8 mouse cellular contexts compared by ENCODE assay signal in genomic region chr1:33966328-33966727, GRCm38 (mm10). TPM values are rescaled to one million over a fixed set of nuclear protein-coding genes. Genes with fewer than 3 reads are reported as not detected.
DNase-seq lines count a peak whose midpoint lies in the region; ATAC-seq and TF ChIP-seq lines count a peak whose summit lies in the region.

No protein-coding gene starts in this region.

- H3K27ac ChIP-seq in heart, postnatal 0 days (ENCODE audit: low read depth) = no peak overlapping the region
- no peak overlapping the region for H3K27ac ChIP-seq in midbrain, postnatal 0 days (ENCODE audit: low read depth, low read length)

- peak overlapping the region; percentile 22; the same call in 1 of the 2 replicates for H3K4me2 ChIP-seq in heart, postnatal 0 days (ENCODE audit: low read depth, low read length)
- H3K4me2 ChIP-seq in midbrain, postnatal 0 days (ENCODE audit: low read depth, low read length, poor library complexity, severe bottlenecking) = no peak overlapping the region

- no peak for TF ChIP-seq POLR2A in brain, embryonic 14.5 days (IDR thresholded peaks at IDR 0.05; ENCODE audit: borderline replicate concordance, extremely low read depth, insufficient read depth, insufficient read length, poor library complexity, severe bottlenecking)

- no peak for ATAC-seq in heart, postnatal 0 days (ENCODE audit: insufficient read depth, low read depth)
- no peak for ATAC-seq in midbrain, postnatal 0 days (ENCODE audit: low FRiP score)

- no peaks in the 10 kb centered on the region for H3K9me3 ChIP-seq in heart, postnatal 0 days (replicated peaks; ENCODE audit: control insufficient read depth, low read length)
- H3K9me3 ChIP-seq in midbrain, postnatal 0 days (ENCODE audit: low read length) = no peaks in the 10 kb centered on the region

- peak; percentile 22 for DNase-seq in adrenal gland, postnatal 14 days
- DNase-seq in adrenal gland, adult 8-10 months = no peak
- DNase-seq in left cerebral cortex, postnatal 25 days (ENCODE audit: low spot score in 2 of 2) = peak; percentile 47 to 73
- no peak for DNase-seq in left cerebral cortex, postnatal 36 days (ENCODE audit: low spot score in 2 of 2)
- peak; percentile 85 for DNase-seq in brain, embryonic 14.5 days (ENCODE audit: low read depth)
- DNase-seq in heart, postnatal 0 days (ENCODE audit: low spot score) = peak; percentile 63
- DNase-seq in midbrain, postnatal 0 days (ENCODE audit: low spot score) = peak; percentile 86
- no peak for DNase-seq in right cerebral cortex, postnatal 36 days (ENCODE audit: low spot score in 2 of 2)

- peak; percentile 57; the same call in 1 of the 2 replicates for TF ChIP-seq CTCF in brain, embryonic 14.5 days (IDR thresholded peaks at IDR 0.05; ENCODE audit: borderline replicate concordance, extremely low read depth, insufficient read depth, insufficient read length)
- TF ChIP-seq CTCF in heart, postnatal 0 days (IDR thresholded peaks at IDR 0.05; ENCODE audit: low read depth) = peak; percentile 83
- TF ChIP-seq CTCF in midbrain, postnatal 0 days (IDR thresholded peaks at IDR 0.05) = peak; percentile 91

- no peaks in the 10 kb centered on the region for H3K4me1 ChIP-seq in heart, postnatal 0 days (ENCODE audit: control insufficient read depth, insufficient read depth)
- H3K4me1 ChIP-seq in midbrain, postnatal 0 days (ENCODE audit: insufficient read depth, low read length) = no peaks in the 10 kb centered on the region

- H3K36me3 ChIP-seq in heart, postnatal 0 days (replicated peaks; ENCODE audit: control insufficient read depth, insufficient read depth, low read length) = no peaks in the 10 kb centered on the region
- H3K36me3 ChIP-seq in midbrain, postnatal 0 days (ENCODE audit: insufficient read depth, low read length) = no peaks in the 10 kb centered on the region

- intact Hi-C loops in left cerebral cortex, postnatal 25 days (cut with DNase I) = loop anchor here (1.0 to 10.0 kb wide), 2 partner anchors 59 to 212 kb away; partner anchors contain the start of genes Bag2 and Bend6
- intact Hi-C loops in left cerebral cortex, postnatal 36 days (cut with DNase I) = loop anchor here (2.0 to 5.0 kb wide), 2 partner anchors 59 to 74 kb away; partner anchors contain the start of genes Bend6 and Dst

- H3K9ac ChIP-seq in heart, postnatal 0 days (replicated peaks; ENCODE audit: low read depth, low read length) = no peak overlapping the region
- H3K9ac ChIP-seq in midbrain, postnatal 0 days (replicated peaks; ENCODE audit: low read length, poor library complexity, severe bottlenecking) = no peak overlapping the region

- H3K4me3 ChIP-seq in heart, postnatal 0 days (ENCODE audit: low read depth, low read length) = no peak overlapping the region
- no peak overlapping the region for H3K4me3 ChIP-seq in midbrain, postnatal 0 days (ENCODE audit: low read depth, low read length)

- TF ChIP-seq EP300 in heart, postnatal 0 days (IDR thresholded peaks at IDR 0.05; ENCODE audit: low read depth) = no peak

- WGBS in heart, postnatal 0 days = 21% methylated on average over 6 of the region's 6 CpGs
- 20% methylated on average over 6 of the region's 6 CpGs for WGBS in midbrain, postnatal 0 days

- H3K27me3 ChIP-seq in heart, postnatal 0 days (ENCODE audit: control insufficient read depth, insufficient read depth, low read length) = no peaks in the 10 kb centered on the region
- no peaks in the 10 kb centered on the region for H3K27me3 ChIP-seq in midbrain, postnatal 0 days (ENCODE audit: insufficient read depth, low read length)

RNA-seq across cellular contexts. Expression of gene Dst, which starts 58.3 kb away (rescaled TPM):
- 115 and 125 TPM in 2 replicates for total RNA-seq in adrenal gland, postnatal 14 days (2021)
- 100 to 1,000 TPM; 141 to 240 (median 190) TPM for total RNA-seq in adrenal gland, adult 8-10 months (2022)
- 100 to 1,000 TPM; 237 to 263 TPM for total RNA-seq in left cerebral cortex, postnatal 25 days (2021)
- 100 to 1,000 TPM; 243 to 269 TPM for total RNA-seq in left cerebral cortex, postnatal 36 days (2021)
- 45.3 and 96.0 TPM in 2 replicates for polyA plus RNA-seq in brain, embryonic 14.5 days (2012; rRNA removed)
- total RNA-seq in heart, postnatal 0 days (2014; rRNA removed; ENCODE audit: low replicate concordance) = 104 and 106 TPM in 2 replicates
- polyA plus RNA-seq in heart, postnatal 0 days (2015; fragmentation: Nextera tagmentation; extraction: Ambion mirVana) = 18.2 and 21.7 TPM in 2 replicates
- total RNA-seq in midbrain, postnatal 0 days (2014; rRNA removed) = 155 and 184 TPM in 2 replicates
- 25.7 and 31.7 TPM in 2 replicates for polyA plus RNA-seq in midbrain, postnatal 0 days (2015; fragmentation: Nextera tagmentation; extraction: Ambion mirVana)

RNA-seq across cellular contexts. Expression of gene Bend6, which starts 58.7 kb away (rescaled TPM):
- 0.85 and 1.8 TPM in 2 replicates for total RNA-seq in adrenal gland, postnatal 14 days (2021)
- total RNA-seq in adrenal gland, adult 8-10 months (2022) = 1 to 10 TPM; 1.2 to 2.4 (median 1.4) TPM
- total RNA-seq in left cerebral cortex, postnatal 25 days (2021) = 100 to 1,000 TPM; 123 to 127 TPM
- total RNA-seq in left cerebral cortex, postnatal 36 days (2021) = 100 to 1,000 TPM; 128 to 136 TPM
- 21.8 and 25.5 TPM in 2 replicates for polyA plus RNA-seq in brain, embryonic 14.5 days (2012; rRNA removed)
- total RNA-seq in heart, postnatal 0 days (2014; rRNA removed; ENCODE audit: low replicate concordance) = 0.81 and 8.1 TPM in 2 replicates
- 1.9 TPM in 2 replicates for polyA plus RNA-seq in heart, postnatal 0 days (2015; fragmentation: Nextera tagmentation; extraction: Ambion mirVana)
- 115 and 128 TPM in 2 replicates for total RNA-seq in midbrain, postnatal 0 days (2014; rRNA removed)
- 92.0 and 96.9 TPM in 2 replicates for polyA plus RNA-seq in midbrain, postnatal 0 days (2015; fragmentation: Nextera tagmentation; extraction: Ambion mirVana)

Comparison
In these comparisons a context has a peak if more than half of its experiments do, and no peak if none do; other contexts are left out.
1. DNase-seq: peak in adrenal gland, postnatal 14 days (single experiment), left cerebral cortex, postnatal 25 days (2 of 2), brain, embryonic 14.5 days (single experiment), heart, postnatal 0 days (single experiment) and midbrain, postnatal 0 days (single experiment); none in adrenal gland, adult 8-10 months (single experiment), left cerebral cortex, postnatal 36 days (0 of 2) and right cerebral cortex, postnatal 36 days (0 of 2).
2. RNA of gene Bend6, which starts 58.7 kb away (total RNA-seq): 128 to 136 TPM in left cerebral cortex, postnatal 36 days, 123 to 127 TPM in left cerebral cortex, postnatal 25 days and 115 to 128 TPM in midbrain, postnatal 0 days; 0.81 to 8.1 TPM in heart, postnatal 0 days, 1.2 to 2.4 TPM in adrenal gland, adult 8-10 months and 0.85 to 1.8 TPM in adrenal gland, postnatal 14 days; every median in the first group is over 10 times any median in the second.
3. Peak in every context shown above with its lines, with median percentiles within 50 percentile points of each other: CTCF ChIP-seq.